Mouse (Mus musculus): ENCODE data around the gene 2410137M14Rik. TPM values are rescaled to one million over a fixed set of nuclear protein-coding genes. Genes with fewer than 3 reads are reported as not detected.
A peak's percentile ranks its signal among the peaks of the same experiment; 100 is the strongest.
"Not testable (repeated sequence)": the region's sequence is repeated elsewhere in the genome, so short reads cannot be mapped to it uniquely, and the experiment has no call there.

The 2410137M14Rik gene
- total RNA-seq, 2 experiments from 2014 or later, result 0.40 to 0.58 TPM

DNA sequence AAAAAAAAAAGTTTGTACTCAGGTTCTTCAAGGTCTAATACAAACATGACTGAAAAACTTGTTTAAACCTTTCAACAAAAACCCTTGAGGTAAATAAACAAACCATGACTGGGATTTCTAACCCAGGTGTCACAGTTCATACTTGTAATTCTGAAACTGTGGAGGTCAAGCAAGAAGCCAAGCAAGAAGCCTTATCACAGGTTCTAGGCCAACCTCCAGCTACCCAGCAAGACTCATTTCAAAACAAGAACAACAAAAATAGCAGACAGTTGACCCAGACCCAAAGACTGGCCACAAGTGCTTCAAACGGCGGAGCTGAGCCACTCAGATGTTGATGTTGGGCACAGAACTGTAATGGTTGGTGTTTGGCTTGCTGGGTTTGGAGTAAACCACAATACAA lies 13.5 kb upstream of the 2410137M14Rik start:
- DNase-seq (ENCODE audit: low spot score in 2 of 2), result no peak

DNA sequence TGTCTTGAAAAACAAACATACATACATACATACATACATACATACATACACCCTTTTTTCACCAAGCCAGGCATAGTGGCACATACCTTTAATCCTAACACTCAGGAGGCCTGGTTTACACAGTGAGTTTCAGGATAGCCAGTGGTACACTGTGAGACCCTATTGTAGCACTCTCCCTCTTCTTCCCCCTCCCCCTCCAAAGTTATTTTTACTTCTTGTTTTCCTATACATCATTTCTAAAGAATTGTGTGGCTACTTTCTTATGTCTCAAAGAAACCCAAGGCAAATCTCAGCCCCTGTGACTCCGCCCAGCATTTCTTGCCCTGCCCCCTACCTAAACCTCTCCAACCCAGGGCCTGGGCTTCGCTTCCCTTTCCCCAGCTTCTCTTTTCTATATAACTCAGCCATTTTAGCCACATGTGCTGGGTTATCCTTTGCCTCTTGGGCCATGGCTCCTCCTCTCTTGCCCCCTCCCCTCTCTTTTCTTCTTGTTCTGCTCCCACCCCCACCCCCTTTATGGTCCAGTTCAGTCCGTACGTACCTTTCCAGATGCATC lies 12.8 kb upstream of the 2410137M14Rik start:
- DNase-seq (ENCODE audit: low spot score in 2 of 2), result no peak

DNA sequence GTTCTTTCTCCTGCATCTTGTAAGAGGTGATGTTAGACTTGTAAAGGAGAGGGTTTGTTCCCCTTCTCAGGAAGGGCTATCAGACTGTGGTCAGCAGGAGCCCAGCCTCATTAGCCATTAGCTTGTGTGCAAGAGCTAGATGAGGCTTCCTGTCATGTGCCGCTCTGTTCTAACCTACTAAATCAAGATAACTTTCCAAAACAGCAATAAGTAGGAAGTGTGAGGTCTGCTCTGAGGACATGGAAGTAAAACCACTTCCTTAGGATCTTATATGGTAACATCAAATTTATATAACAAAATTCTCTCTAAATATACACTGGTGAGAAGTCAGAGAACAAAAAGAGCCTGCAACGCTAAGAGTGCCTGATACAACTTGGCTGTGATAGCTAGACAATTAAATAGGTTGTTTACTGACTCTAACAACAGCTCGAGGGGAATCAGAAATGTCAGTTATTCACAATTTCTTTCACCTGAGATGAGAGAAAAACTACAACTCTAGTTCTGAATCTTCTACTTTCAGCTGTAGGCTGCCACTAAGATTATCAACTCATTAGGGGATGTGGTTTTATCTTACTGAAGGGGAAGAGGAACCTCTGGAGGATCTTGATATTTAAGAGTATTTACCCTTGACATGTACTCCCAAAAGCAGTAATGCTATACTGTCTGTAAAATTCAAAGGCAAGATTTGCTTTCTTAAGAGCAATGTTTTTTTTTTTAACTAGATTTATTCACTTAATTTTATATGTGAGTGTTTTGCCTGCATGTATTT lies 11.5 kb upstream of the 2410137M14Rik start:
- peak in 1 of 2 experiments; percentile 10 for DNase-seq (ENCODE audit: low spot score in 2 of 2)

DNA sequence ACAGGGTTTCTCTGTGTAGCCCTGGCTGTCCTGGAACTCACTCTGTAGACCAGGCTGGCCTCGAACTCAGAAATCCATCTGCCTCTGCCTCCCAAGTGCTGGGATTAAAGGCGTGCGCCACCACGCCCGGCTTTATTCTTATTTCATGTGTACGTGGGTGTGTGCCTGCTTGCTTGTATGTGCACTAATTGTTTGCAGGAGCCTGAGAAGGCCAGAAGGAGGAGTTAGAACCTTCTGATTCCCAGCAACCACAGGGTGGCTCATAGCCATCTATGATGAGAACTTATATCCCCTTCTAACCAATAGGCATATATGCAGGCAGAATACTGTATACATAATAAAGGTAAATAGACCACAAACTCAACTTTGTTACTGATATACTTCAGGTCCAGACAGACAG lies 9.6 kb upstream of the 2410137M14Rik start:
- DNase-seq (ENCODE audit: low spot score in 2 of 2), result not testable (repeated sequence)

DNA sequence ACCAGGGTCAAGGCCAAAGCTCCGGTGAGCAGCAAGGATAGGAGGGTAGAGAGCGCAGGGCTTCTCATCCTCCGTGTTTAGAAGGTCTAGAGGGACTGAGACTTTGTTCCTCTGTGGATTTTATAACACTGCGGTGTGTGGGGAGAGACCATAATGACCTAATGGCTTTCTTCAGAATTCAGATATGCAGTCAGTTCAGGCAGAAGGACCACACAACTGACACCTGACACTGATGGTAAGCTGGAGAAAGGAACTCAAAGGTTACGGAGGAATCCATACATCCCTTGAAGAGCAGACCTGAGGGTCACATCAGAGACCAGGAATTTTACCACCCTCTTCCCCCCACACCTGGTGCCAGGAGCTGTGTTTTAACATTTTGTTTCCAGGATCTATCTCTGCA lies 8.4 kb upstream of the 2410137M14Rik start, which contains the start of gene H2-M5:
Gene H2-M5 (minus strand): TSS at position 101 of the 400 bp plus-strand sequence.
- DNase-seq (ENCODE audit: low spot score in 2 of 2), result no peak

DNA sequence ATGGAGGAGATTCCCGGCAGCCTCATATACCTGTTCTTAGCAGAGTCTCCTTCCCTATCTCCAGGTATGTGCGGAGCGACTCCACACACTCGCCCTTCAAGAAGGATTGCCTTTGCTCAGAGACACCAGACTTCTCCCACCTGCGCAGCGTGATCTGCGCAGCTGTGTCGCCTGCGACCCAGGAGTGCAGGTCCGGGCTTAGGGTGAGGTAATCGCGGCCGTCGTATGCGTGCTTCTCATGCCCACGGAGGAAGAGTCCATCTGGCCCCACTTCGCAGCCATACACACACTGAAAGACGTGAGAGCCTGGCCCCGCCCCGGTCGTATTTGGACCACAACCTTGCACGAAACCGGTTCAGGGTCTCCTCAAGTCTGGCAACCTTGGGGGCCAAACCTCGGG lies 7.4 kb upstream of the 2410137M14Rik start:
- DNase-seq (ENCODE audit: low spot score in 2 of 2), result no peak

DNA sequence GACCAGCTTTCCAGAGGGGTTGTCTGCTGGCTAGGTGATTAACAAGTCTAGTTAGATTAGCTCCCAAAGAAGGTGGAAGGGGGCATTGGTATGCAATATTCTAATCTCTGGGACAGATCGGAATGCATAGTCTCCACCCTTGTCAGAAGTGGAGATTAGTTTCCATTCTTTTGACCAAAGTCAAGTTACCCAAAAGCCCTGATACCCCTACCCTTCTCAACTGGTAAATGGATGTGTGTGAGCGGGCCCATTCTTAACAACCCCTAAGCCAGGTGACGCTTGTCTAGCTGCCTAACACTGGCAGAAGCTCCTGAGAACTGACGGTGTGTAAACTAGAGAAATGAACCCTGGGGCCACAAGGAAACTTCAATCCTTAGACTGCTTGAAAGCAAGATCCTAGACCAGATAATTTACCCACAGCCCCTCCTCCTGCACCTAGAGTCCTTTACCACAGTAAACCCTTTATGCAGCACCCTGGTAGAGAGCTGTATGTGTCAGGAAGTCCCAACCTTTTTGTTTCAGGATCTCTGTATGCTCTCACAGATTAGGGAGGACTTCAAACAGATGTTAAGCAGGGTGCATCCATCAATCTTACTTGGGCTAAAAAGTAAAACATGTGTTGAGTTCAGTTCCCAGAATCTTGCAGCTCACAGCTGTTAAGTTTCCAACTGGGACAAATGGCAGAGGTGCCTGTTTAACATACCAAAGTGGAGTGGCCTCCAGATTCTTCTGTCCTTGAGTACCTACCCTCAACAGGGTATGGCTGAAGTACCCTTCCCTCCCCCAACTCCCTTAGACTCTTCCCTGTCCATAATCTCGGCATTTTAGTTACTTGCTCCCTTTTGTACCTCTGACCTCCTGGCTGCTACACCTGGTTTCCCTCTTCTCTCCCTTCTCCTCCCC lies 1.5 kb upstream of the 2410137M14Rik start:
- DNase-seq (ENCODE audit: low spot score in 2 of 2), result no peak

DNA sequence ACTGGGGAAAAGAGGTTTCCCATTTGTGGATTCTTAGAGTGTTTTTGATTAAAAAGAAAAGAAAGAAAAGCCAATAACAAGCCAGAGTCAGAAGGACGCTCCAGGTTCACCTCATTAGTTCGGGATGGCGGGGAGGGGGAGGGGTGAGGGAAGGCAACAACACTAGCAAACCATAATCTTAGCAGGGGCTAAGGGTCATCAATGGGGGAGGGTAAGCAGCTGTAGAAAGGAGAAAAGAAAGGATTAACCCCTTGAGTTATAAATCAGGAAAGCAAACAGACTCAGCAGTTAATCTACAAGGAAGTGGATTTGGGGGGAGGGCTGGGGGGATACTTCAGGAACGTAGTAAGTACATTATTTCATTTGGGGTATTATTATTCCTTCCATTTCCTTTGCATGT lies 808 bp upstream of the 2410137M14Rik start:
- DNase-seq (ENCODE audit: low spot score in 2 of 2), result no peak

DNA sequence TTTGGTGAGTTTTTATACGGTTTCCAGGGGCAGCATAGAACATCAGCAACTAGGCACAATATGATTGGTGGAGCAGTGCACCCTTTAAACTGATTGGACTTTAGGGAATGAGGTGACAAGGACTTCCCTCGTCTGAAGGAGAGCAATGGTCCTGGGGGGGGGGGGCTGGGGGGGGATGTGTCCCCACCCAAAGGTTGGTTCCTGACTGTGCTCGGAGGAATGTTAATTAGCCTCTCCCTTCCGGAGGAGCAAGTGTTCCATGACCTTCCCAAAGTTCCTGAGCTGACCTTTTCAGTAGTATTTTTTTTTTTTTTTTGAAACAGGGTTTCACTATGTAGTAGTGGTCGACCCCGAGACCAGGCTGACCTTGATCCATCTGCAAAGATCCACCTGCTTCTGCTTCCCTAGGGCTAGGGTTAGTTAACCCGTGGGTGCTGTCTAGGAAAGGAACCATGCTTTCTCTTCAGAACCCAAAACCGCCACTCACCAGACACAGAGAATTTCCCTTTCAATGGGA lies 7.7 kb downstream of the 2410137M14Rik start:
- no peak for DNase-seq (ENCODE audit: low spot score in 2 of 2)

DNA sequence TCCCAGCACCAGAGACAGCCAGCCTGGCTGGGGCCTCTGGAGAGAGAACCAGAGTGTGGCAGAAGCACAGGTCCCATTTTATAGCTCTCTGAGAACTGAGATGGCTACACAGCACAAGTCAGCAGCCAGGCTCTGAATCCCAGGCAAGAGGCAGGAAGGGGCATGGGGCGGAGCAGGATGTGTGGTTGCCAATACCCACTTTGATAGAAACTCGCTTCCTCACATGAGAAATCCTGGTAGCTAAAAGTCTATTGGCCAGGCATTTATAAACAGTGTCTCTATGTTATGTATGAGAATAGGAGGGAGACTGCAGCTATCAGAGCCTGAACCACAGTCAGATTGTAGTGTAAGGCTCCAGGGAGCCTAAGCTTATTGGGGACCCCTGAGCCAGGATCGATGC lies 8.2 kb downstream of the 2410137M14Rik start:
- DNase-seq (ENCODE audit: low spot score in 2 of 2), result no peak

DNA sequence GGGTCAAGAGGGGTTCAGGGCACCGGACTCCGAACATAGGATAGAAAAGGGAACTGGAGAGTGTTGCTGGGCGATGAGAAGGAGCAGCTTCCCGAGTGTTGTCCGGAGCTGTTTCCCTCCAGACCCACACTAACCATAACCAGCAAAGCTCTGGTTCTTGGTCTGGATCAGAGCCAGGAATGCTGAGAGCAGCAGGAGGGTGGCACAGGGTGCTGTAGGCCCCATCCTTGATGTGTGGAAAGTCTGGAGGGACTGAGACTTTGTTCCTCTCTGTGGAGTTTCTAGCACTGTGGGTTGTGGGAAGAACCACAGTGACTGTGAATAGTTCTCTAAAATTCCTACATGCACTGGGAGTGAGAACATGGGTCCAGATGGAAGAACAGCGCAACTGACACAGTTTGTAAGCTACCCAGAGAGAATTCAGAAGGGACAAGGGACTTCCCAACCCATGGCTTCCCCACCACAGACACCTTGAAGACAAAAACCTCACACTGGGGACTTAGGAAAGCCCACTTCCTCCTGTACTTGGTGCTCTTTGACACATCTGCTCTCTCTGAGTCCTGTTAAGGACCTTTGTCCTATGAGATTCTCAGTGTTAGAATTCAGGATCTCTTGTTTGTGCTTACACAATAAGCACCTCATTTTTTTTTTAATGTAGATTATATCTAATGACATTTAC lies 9.7 kb downstream of the 2410137M14Rik start:
- no peak for DNase-seq (ENCODE audit: low spot score in 2 of 2)

DNA sequence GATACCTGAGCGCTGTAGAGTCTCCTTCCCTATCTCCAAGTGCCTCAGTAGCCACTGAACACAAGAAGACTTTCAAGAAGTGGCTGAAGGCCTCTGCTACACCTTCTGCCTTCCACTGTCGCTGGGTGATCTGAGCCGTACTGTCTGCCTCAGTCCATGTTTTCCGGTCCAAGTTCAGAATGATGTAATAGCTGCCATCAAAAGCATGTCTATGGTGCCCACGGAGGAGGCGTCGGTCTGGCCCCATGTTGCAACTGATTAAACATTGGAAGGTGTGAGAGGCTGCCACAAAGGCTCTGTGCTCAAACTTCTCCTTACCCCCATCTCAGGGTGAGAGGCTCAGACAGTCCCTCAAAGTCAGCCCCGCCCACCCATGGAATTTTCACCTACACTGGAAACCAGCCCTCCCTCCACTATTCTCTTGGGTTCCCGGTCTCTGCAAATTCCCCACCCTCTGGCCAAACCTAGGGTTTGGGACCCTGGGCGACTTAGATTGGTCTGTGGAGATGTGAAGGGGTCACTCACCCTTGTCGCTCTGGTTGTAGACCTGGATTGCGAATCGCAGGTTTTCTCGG lies 10.6 kb downstream of the 2410137M14Rik start:
- DNase-seq (ENCODE audit: low spot score in 2 of 2), result no peak

DNA sequence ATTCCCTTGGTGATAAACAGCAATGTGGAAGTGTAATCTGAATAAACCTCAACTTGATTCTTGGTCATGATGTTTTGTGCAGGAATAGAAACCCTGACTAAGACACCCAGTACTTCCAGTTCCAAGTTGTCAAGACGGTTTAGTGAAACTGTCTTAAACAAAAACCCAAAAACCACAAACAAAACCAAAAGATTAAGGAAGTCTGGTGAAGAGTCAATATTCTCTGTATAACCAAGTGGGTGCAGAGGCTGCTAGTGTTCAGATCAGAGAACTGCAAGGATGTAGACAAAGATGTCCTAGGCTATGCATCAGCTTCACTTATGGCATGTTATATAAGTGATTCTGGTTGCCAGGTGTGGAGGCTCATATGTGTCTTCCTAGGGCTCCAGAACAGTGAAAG lies 14.2 kb downstream of the 2410137M14Rik start:
- DNase-seq (ENCODE audit: low spot score in 2 of 2), result no peak

DNA sequence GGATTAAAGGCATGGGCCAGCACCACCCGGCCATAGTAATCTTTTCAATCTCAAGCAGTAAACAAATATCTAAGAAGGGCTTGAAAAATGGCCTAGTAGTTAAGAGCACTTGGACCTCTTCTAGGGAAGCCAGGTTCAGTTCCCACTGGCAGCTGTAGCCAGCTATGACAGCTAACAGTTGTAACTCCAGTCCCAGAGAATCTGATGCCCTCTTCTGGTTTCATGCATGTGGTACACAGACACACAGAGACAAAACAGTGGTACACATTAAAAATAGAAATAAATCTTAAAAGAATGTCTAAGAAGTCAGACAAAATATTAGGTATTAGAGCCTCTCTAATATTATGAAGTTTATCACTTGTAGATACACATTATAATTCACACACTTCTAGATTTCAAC lies 19.9 kb downstream of the 2410137M14Rik start:
- no peak for DNase-seq (ENCODE audit: low spot score in 2 of 2)

DNA sequence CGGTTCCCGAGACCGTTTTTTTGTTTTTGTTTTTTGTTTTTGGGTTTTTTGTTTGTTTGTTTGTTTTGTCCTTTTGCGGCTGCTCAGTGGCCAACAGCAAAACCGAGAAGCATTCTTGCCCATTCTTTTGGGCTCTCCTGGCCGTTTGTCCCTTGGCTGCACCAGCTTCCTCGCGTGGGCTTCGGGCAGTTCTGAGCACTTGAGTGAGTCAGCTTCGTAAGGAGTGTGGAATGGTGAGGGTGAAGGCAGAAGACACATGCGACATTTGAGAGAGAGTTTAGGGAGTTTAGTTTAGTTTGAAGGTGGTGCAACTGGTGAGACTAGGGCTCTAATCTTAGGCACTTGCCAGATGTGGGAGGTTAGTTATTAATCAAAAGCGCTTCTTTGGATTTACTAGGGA lies 22.2 kb downstream of the 2410137M14Rik start:
- no peak for DNase-seq (ENCODE audit: low spot score in 2 of 2)

DNA sequence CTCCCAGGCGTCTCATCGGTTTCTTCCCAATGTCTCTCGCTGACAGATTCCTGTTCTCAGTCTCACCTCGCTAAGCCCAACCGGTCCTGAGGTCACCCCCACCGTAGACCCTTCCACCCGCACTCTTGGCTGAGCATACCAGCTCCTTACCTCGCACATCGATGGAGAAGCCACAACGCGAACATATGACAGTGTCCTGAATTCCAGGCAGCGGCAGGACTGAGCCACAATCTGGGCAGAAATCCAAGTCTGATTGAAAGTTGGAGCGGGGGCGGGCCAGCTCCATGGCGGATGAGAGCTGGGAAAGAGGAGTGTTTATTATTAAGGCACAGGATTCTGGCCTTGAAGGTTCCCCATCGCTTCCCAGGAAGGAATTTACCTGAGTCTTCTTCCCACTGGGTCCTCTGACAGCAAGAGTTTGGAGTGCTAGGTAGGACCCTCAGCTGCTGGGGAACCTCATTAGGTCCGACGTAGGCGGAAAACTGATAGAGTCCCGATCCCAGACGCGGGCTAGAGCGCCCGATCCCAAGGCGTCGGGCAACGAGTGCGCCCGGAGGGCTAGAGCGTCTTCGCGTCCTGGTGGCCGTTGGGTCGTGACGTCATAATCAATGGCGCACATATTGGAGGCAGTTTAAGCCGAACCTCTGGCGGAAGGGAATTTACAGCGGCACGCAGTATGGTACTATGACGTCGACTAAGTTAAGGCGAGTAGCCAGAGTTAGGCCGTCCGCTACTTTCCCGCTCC lies 22.9 kb downstream of the 2410137M14Rik start, which contains the start of the genes Znrd1 and Znrd1as:
Gene Znrd1 (minus strand): TSS at position 561 of the 745 bp plus-strand sequence.
Gene Znrd1as (plus strand): TSS at position 594 of the 745 bp plus-strand sequence.
- DNase-seq (ENCODE audit: low spot score in 2 of 2), result peak; percentile 94 to 97

DNA sequence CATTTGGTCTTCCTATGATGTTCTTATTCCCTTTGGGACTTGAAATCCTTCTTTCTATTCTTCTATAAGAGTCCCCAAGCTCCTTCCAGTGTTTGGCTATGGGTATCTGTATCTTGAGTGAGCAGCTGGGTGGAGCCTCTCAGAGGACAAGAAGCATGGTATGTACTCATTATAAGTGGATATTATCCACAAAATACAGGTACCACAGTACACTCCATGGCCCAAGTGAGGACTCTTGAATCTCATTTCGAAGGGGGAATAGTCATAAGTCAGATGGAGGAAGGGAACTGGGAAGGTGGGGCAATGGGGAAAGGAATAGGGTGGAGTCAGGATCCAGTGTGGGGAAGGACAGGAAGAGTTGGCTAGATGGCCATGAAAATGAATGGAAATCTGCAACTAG lies 28.0 kb downstream of the 2410137M14Rik start:
- DNase-seq (ENCODE audit: low spot score in 2 of 2), result no peak

DNA sequence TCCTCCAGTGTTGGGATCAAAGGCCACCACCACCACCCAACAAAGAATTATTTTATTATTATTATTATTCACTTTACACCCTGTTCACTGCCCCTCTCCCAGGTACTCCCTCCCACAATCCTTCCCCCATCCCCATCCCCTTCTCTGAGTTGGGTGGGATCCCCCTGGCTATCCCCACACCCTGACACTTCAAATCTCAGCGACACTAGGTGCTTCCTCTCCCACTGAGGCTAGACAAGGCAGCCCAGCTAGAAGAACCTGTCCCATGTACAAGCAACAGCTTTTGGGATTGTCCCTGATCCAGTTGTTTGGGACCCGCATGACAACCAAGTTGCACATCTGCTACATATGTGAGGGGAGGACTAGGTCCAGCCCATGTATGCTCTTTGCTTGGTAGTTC lies 28.4 kb downstream of the 2410137M14Rik start:
- no peak for DNase-seq (ENCODE audit: low spot score in 2 of 2)

Measured in left cerebral cortex, adult 18-20 months (tissue).